Mouse (Mus musculus) liver, embryonic 13.5 days (tissue): ENCODE measurements around the gene Pin1. TPM values are rescaled to one million over a fixed set of nuclear protein-coding genes. Genes with fewer than 3 reads are reported as not detected.

ENCODE experiments used
- ATAC-seq: fragments of 200-750 bp; cut with Nextera tagmentation; 2 replicates; pipeline ENCODE4 v1.8.0; 2017; ENCODE audit warnings: low read depth, mild to moderate bottlenecking, moderate number of reproducible peaks, moderate library complexity
- DNase-seq: peaks from one replicate; pipeline ENCODE4 v3.0.0; 2022
- H3K27ac ChIP-seq: fragments of 300-500 bp; sonication (generic); 2 replicates; pipeline ENCODE4 v1.5.1; 2015; ENCODE audit warnings: moderate library complexity, mild to moderate bottlenecking, inconsistent platforms
- H3K27me3 ChIP-seq: fragments of 300-500 bp; sonication (generic); 2 replicates; pipeline ENCODE4 v1.6.1; 2015; ENCODE audit warnings: mild to moderate bottlenecking, inconsistent platforms
- H3K36me3 ChIP-seq: fragments of 300-500 bp; sonication (generic); 2 replicates; pipeline ENCODE4 v1.6.1; 2015; ENCODE audit warnings: mild to moderate bottlenecking, inconsistent platforms
- H3K4me1 ChIP-seq: fragments of 300-500 bp; sonication (generic); replicated peaks from 2 replicates; pipeline ENCODE4 v1.6.1; 2015; ENCODE audit warnings: inconsistent platforms
- H3K4me2 ChIP-seq: fragments of 300-500 bp; sonication (generic); 2 replicates; pipeline ENCODE4 v1.6.1; 2015; ENCODE audit warnings: inconsistent platforms, mild to moderate bottlenecking, moderate library complexity
- H3K4me3 ChIP-seq: fragments of 300-500 bp; sonication (generic); replicated peaks from 2 replicates; pipeline ENCODE4 v1.5.1; 2015; ENCODE audit warnings: mild to moderate bottlenecking, inconsistent platforms
- H3K9ac ChIP-seq: fragments of 300-500 bp; sonication (generic); 2 replicates; pipeline ENCODE4 v1.6.1; 2015; ENCODE audit warnings: mild to moderate bottlenecking, inconsistent platforms
- H3K9me3 ChIP-seq: fragments of 300-500 bp; sonication (generic); replicated peaks from 2 replicates; pipeline ENCODE4 v1.6.1; 2016; ENCODE audit warnings: inconsistent platforms
- WGBS: fragments of 180-500 bp; shearing (Covaris S2); methylation state at CpG from one replicate; pipeline ENCODE4 v1.1.7; 2015; ENCODE audit not compliant: insufficient replicate concordance; 5-methylcytosine and 5-hydroxymethylcytosine counted together
- polyA plus RNA-seq: library from polyadenylated mRNA; unstranded; fragments of >200 nt; fragmentation: Nextera tagmentation; extraction: Ambion mirVana; gene quantifications from 2 replicates; pipeline ENCODE4 v1.2.1, GENCODE M21; 2015

The Pin1 gene
- polyA plus RNA-seq, 1 experiment from 2014 or later: 35.3 TPM

GRCm38 (mm10) chr9:20710471-20710870 is 58.6 kb downstream of the Pin1 start:
- H3K4me1 ChIP-seq: no peaks in the 10 kb centered on the region
- no peak for ATAC-seq

GRCm38 (mm10) chr9:20712934-20713477 is 61.1 kb downstream of the Pin1 start:
- no peaks in the 10 kb centered on the region for H3K36me3 ChIP-seq
- H3K4me2 ChIP-seq: no peak overlapping the region
- H3K9me3 ChIP-seq: no peaks in the 10 kb centered on the region
- H3K9ac ChIP-seq: no peak overlapping the region
- no peak overlapping the region for H3K4me3 ChIP-seq
- no peaks in the 10 kb centered on the region for H3K4me1 ChIP-seq
- H3K27me3 ChIP-seq: no peaks in the 10 kb centered on the region
- ATAC-seq (no peak), DNase-seq (no peak)
- no peak overlapping the region for H3K27ac ChIP-seq
- WGBS: 50% methylated on average over 5 of the region's 5 CpGs

More at GRCm38 (mm10) chr9:20710471-20710870, 58.6 kb downstream of the Pin1 start:
- WGBS: 56% methylated on average over 3 of the region's 3 CpGs
- Histone ChIP-seq H3K9ac (no peak overlapping the region), H3K36me3 (no peaks in the 10 kb centered on the region), H3K27me3 (no peaks in the 10 kb centered on the region), H3K27ac (no peak overlapping the region), H3K4me3 (no peak overlapping the region), H3K9me3 (no peaks in the 10 kb centered on the region), H3K4me2 (no peak overlapping the region)
- no peak for DNase-seq

- no peak for DNase-seq
- no peak overlapping the region for H3K27ac ChIP-seq
- 34% methylated on average over 11 of the region's 11 CpGs for WGBS
- no peaks in the 10 kb centered on the region for H3K36me3 ChIP-seq
- H3K27me3 ChIP-seq: no peaks in the 10 kb centered on the region
- no peak overlapping the region for H3K4me3 ChIP-seq
- H3K9me3 ChIP-seq: no peaks in the 10 kb centered on the region
- no peak for ATAC-seq
- H3K4me2 ChIP-seq: no peak overlapping the region
- H3K4me1 ChIP-seq: no peaks in the 10 kb centered on the region
- H3K9ac ChIP-seq: no peak overlapping the region
Observed at GRCm38 (mm10) chr9:20713478-20713987, 61.6 kb downstream of the Pin1 start.

- no peaks in the 10 kb centered on the region for H3K4me1 ChIP-seq
- H3K27me3 ChIP-seq: no peaks in the 10 kb centered on the region
- WGBS: 48% methylated on average over 7 of the region's 7 CpGs
- no peaks in the 10 kb centered on the region for H3K9me3 ChIP-seq
- DNase-seq: no peak
- H3K4me3 ChIP-seq: no peak overlapping the region
- no peaks in the 10 kb centered on the region for H3K36me3 ChIP-seq
- no peak for ATAC-seq
- no peak overlapping the region for H3K27ac ChIP-seq
- no peak overlapping the region for H3K9ac ChIP-seq
- H3K4me2 ChIP-seq: no peak overlapping the region
Observed at GRCm38 (mm10) chr9:20715332-20715731, 63.4 kb downstream of the Pin1 start.

Other genes with a start within 250 kb of the Pin1 start
- 4.4 and 5.4 TPM in 2 replicates for gene Zfp26, start 191.9 kb upstream of the Pin1 start, polyA plus RNA-seq
- 6.7 and 7.9 TPM in 2 replicates for gene Zfp426, start 159.3 kb upstream of the Pin1 start, polyA plus RNA-seq
- gene Zfp266, start 130.7 kb upstream of the Pin1 start, polyA plus RNA-seq: 16.0 and 17.7 TPM in 2 replicates
- gene Zfp846, start 70.8 kb upstream of the Pin1 start, polyA plus RNA-seq: 2.3 and 3.0 TPM in 2 replicates
- gene Ubl5, start 9.2 kb upstream of the Pin1 start, polyA plus RNA-seq: 310 and 314 TPM in 2 replicates
- gene Fbxl12, start 7.3 kb upstream of the Pin1 start, polyA plus RNA-seq: 4.0 and 5.0 TPM in 2 replicates
- 0.12 and 0.18 TPM in 2 replicates for gene Olfm2, start 94.3 kb downstream of the Pin1 start, polyA plus RNA-seq
- gene Col5a3, start 163.0 kb downstream of the Pin1 start, polyA plus RNA-seq: 0.01 and 0.06 TPM in 2 replicates
- gene Rdh8, start 166.4 kb downstream of the Pin1 start, polyA plus RNA-seq: not detected in 2 replicates
- gene A230050P20Rik, start 216.5 kb downstream of the Pin1 start, polyA plus RNA-seq: 4.2 and 4.8 TPM in 2 replicates
- 9.4 and 10.1 TPM in 2 replicates for gene Angptl6, start 227.6 kb downstream of the Pin1 start, polyA plus RNA-seq
- 89.6 and 90.5 TPM in 2 replicates for gene Ppan, start 236.1 kb downstream of the Pin1 start, polyA plus RNA-seq
- 282 and 290 TPM in 2 replicates for gene Eif3g, start 246.5 kb downstream of the Pin1 start, polyA plus RNA-seq